Mouse (Mus musculus) liver, adult 2 months (tissue): ENCODE results near the gene Pigv. TPM values are rescaled to one million over a fixed set of nuclear protein-coding genes. Genes with fewer than 3 reads are reported as not detected.

Experiments used
- DNase-seq: peaks from one replicate; pipeline ENCODE4 v3.0.0-alpha.2; 2011; ENCODE audit warnings: low read depth, low spot score; ENCODE audit errors: extremely low read depth
- H3K27ac ChIP-seq: fragments of 200-500 bp; replicated peaks from 2 replicates; pipeline ENCODE4 v1.5.1; 2012; ENCODE audit warnings: low read depth, mild to moderate bottlenecking, control low read depth, inconsistent platforms, low read length; ENCODE audit not compliant: insufficient read depth
- H3K27me3 ChIP-seq: fragments of 200-500 bp; 2 replicates; pipeline ENCODE4 v1.6.1; 2012; ENCODE audit warnings: mild to moderate bottlenecking, moderate library complexity, low read length, inconsistent platforms; ENCODE audit not compliant: control insufficient read depth, insufficient read depth
- H3K36me3 ChIP-seq: fragments of 200-500 bp; 2 replicates; pipeline ENCODE4 v1.6.1; 2012; ENCODE audit warnings: low read length, inconsistent platforms; ENCODE audit not compliant: control insufficient read depth, insufficient read depth
- H3K4me1 ChIP-seq: fragments of 200-500 bp; 2 replicates; pipeline ENCODE4 v1.6.1; 2011; ENCODE audit warnings: low read length; ENCODE audit not compliant: control insufficient read depth, insufficient read depth
- H3K4me3 ChIP-seq: fragments of 200-500 bp; 2 replicates; pipeline ENCODE4 v1.5.1; 2011; ENCODE audit warnings: low read depth, mild to moderate bottlenecking, control low read depth, low read length, moderate library complexity; ENCODE audit not compliant: insufficient read depth
- H3K79me2 ChIP-seq: fragments of 200-500 bp; 2 replicates; pipeline ENCODE4 v1.6.1; 2012; ENCODE audit warnings: inconsistent platforms, mild to moderate bottlenecking, low read length, moderate library complexity; ENCODE audit not compliant: control insufficient read depth, insufficient read depth
- H3K9ac ChIP-seq: fragments of 200-500 bp; 2 replicates; pipeline ENCODE4 v1.6.1; 2012; ENCODE audit warnings: low read depth, mild to moderate bottlenecking, control low read depth, inconsistent platforms, low read length
- CTCF ChIP-seq: fragments of 200-500 bp; IDR thresholded peaks from 2 replicates; pipeline ENCODE4 v1.5.1; 2011; ENCODE audit warnings: low read depth, low read length, control low read depth
- POLR2A ChIP-seq: fragments of 200-500 bp; IDR thresholded peaks from 2 replicates; pipeline ENCODE4 v1.6.1; 2011; ENCODE audit warnings: low read length, control low read depth; ENCODE audit not compliant: insufficient read depth; ENCODE audit errors: extremely low read depth
- WGBS: fragments of 180-500 bp; shearing (Covaris S2); methylation state at CpG from one replicate; pipeline ENCODE4 v1.1.7; 2018; 5-methylcytosine and 5-hydroxymethylcytosine counted together
- polyA plus RNA-seq: library from polyadenylated mRNA; depleted of rRNA; stranded (reverse); fragments of >200 nt; gene quantifications from 2 replicates; pipeline ENCODE4 v1.2.3, GENCODE M21; 2012; rRNA removed
- total RNA-seq: library from RNA; depleted of rRNA; stranded (reverse); fragments of >200 nt; gene quantifications from 2 replicates; pipeline ENCODE4 v1.2.3, GENCODE M21; 2014; rRNA removed

Pigv gene
- total RNA-seq (5.9 and 6.4 TPM in 2 replicates), polyA plus RNA-seq (5.9 and 7.5 TPM in 2 replicates)

DNA sequence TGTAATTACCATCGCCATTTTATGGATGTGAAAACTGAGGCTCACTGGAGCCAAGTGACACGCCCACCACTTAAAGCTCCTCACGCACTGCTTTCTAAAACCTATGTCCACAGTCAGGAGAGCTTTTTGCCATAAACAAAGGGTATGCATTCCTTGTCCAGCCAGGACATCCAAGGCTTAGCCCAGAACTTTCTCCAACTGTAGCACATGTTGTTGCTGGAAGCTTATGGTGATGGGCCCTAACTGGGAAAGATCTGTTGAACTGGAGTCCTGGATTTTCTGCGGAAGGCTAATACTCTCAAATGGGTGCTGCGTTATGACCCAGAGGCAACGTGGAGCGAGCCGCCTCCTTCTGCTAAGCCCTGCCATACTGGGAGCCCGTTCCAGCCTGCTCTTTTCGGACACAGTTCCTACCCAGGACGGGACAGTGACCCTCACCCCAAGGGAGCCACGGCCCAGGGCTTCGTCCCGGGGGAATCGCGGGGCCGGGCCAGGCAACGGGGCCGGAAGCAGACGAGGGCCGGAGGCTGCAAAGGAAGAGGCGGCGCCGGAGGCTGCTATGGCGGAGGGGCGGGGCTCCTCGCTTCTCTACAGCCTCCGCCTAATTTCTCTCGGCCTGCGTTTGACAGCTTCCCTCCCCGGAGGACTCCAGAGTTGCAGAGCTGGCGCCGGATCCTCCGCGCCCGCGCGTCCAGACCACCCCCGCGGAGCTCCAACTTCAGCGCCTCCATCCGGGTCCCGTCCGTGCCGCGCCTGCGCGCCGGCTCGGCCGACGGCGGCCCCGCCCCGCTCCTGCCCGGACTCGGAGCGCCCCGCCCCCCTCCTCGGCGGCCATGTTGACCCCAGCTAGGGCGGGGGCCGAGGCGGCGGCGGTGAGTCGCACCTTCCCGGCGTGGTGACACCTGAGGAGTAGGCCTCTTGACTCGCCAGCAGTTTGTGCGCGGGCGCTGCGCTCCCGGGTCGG lies at the start of gene Pigv:
TSS of gene Pigv (minus strand) at position 767 of the 964 bp plus-strand sequence.
- WGBS, result under 1% methylated on average over 76 of the region's 76 CpGs
- no peaks in the 10 kb centered on the region; the same call in 1 of the 2 replicates for H3K36me3 ChIP-seq
- H3K4me1 ChIP-seq, result peaks cover 8% of the 10 kb centered on the region
- TF ChIP-seq CTCF (no peak), POLR2A (peak; percentile 81)
- no peaks in the 10 kb centered on the region for H3K79me2 ChIP-seq
- no peaks in the 10 kb centered on the region for H3K27me3 ChIP-seq
- peak within 1 kb of the TSS; percentile 91 for H3K27ac ChIP-seq
- H3K4me3 ChIP-seq, result peak within 1 kb of the TSS; percentile 97
- peak within 1 kb of the TSS; percentile 98 for H3K9ac ChIP-seq
- DNase-seq, result peak; percentile 54

DNA sequence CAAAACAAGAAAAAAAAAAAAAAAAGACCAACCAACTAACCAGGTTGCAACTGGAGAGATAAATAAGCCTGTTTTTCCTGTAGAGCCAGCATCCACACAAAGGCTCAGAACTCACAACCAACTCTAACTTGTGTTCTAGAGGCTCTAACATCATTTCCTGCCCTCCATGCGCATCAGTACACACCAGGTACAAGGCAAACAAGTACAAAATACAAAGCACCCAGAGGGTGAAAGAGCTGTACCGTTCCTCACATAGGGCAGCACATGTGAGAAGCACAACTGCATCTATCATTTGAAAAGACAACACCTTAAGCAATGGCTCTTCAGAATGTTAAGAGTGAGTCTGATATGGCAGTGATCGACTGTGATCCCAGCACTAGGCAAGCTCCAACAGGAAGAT lies 47.3 kb upstream of the Pigv start:
- Histone ChIP-seq H3K9ac (no peak overlapping the region), H3K4me3 (no peak overlapping the region), H3K36me3 (peaks cover 64% of the 10 kb centered on the region), H3K27me3 (no peaks in the 10 kb centered on the region), H3K79me2 (peaks cover 21% of the 10 kb centered on the region), H3K4me1 (no peaks in the 10 kb centered on the region; the same call in 1 of the 2 replicates), H3K27ac (no peak overlapping the region)
- no peak for DNase-seq
- TF ChIP-seq CTCF (no peak), POLR2A (no peak)
- WGBS, result 78% methylated on average over 3 of the region's 3 CpGs

DNA sequence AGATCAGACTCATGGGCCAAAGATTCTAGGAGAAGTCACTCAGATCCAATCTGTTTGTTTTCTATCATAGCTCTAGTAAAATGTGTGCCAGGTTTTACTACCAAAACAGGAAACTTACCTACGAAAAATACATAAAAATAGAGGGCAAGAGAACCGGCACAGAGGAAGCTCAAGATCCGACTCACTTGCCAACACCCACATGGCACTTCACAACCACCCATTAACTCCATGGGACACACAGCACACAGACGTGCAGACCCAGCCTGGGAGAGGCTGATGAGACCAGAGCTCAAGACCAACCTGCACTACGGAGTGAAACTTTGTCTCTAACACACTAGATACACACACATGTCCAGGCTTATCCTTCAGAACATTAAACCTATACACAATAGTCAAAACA lies 40.3 kb upstream of the Pigv start:
- Histone ChIP-seq H3K27me3 (no peaks in the 10 kb centered on the region), H3K9ac (no peak overlapping the region), H3K4me1 (no peaks in the 10 kb centered on the region; the same call in 1 of the 2 replicates), H3K79me2 (peaks cover 26% of the 10 kb centered on the region; the same call in 1 of the 2 replicates), H3K36me3 (peaks cover 44% of the 10 kb centered on the region), H3K27ac (no peak overlapping the region), H3K4me3 (no peak overlapping the region)
- WGBS, result 56% methylated on average over 5 of the region's 5 CpGs
- no peak for DNase-seq
- no peak for TF ChIP-seq POLR2A
- no peak for TF ChIP-seq CTCF

DNA sequence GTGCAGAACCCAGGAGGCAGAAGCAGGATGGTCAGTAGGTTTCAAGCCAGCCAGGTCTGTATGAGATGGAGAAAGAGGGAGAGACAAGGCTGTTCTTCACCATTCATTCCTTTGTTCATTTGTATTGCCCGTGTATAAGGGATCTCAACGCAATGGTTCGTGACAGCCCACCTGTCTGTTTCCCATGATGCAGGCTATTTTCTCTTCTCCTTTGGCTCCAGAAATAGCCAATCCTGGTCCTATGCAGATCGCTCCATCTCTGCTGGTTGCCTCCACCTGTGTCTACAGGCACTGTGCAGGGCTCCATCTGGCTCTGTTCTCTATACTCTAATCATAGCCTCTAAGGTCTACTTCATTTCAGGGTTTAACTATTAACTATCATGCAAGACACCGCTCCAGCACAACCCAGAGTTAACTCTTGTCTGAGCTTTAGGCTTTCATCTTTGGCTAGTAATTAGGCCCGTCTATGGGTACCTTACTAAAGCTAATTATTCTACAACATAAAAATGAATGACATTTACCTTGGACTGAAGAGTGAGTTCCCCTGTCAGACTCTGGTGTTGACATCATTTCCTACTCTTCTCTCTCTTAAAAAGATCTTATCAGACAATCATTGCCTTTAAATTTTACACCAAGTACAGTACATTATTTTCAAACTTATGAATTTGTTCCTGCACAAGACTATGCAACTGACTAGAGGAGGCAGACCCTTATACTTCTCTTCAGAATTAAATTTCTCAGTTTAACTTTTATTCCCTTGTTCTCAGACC lies 39.0 kb upstream of the Pigv start:
- Histone ChIP-seq H3K27me3 (no peaks in the 10 kb centered on the region), H3K4me3 (no peak overlapping the region), H3K79me2 (peaks cover 30% of the 10 kb centered on the region; the same call in 1 of the 2 replicates), H3K36me3 (peaks cover 37% of the 10 kb centered on the region), H3K4me1 (no peaks in the 10 kb centered on the region; the same call in 1 of the 2 replicates), H3K9ac (no peak overlapping the region), H3K27ac (no peak overlapping the region)
- 65% methylated on average over 6 of the region's 6 CpGs for WGBS
- TF ChIP-seq POLR2A (no peak), CTCF (no peak)
- DNase-seq, result no peak

DNA sequence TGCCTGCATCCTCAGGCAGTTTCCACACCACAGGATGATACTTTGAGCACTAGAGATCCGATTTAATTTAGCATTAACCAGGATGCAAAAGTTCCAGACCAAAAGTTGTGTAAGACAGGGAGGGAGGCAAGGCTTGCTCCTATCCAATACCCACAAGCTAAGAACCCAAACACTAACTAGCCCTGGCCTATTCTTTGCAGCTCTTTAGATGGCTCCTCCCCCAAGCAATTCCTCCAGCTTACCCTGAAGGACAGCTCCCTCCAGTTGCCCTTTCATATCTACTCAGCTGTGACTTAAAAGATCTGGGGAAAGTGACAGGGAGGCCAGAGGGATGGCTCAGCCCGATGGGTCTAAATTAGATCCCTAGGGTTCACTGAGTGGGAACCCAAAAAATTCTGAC lies 36.9 kb upstream of the Pigv start:
- WGBS, result 28% methylated on average over 2 of the region's 2 CpGs
- Histone ChIP-seq H3K27ac (no peak overlapping the region), H3K4me3 (no peak overlapping the region), H3K27me3 (no peaks in the 10 kb centered on the region), H3K9ac (no peak overlapping the region), H3K36me3 (peaks cover 25% of the 10 kb centered on the region), H3K4me1 (peaks cover 5% of the 10 kb centered on the region), H3K79me2 (peaks cover 34% of the 10 kb centered on the region; the same call in 1 of the 2 replicates)
- DNase-seq, result peak; percentile 61
- TF ChIP-seq CTCF (no peak), POLR2A (no peak)
